Mouse (Mus musculus): Measurements from ENCODE around the gene Gpr183. TPM values are rescaled to one million over a fixed set of nuclear protein-coding genes. Genes with fewer than 3 reads are reported as not detected.

The Gpr183 gene
- polyA plus RNA-seq, 1 experiment from 2014 or later: 1.3 TPM

- no peak for ATAC-seq
- H3K9me3 ChIP-seq (ENCODE audit: control insufficient read depth, low read length): no peaks in the 10 kb centered on the region
These were observed 45.2 kb downstream of the Gpr183 start for GRCm38 (mm10) chr14:121919752-121920151.

GRCm38 (mm10) chr14:121918266-121918665 lies 46.7 kb downstream of the Gpr183 start:
- no peak for ATAC-seq
- H3K9ac ChIP-seq (replicated peaks; ENCODE audit: low read depth, low read length): no peak overlapping the region
- H3K27me3 ChIP-seq (replicated peaks; ENCODE audit: control insufficient read depth, insufficient read depth, low read length): no peaks in the 10 kb centered on the region
- 71% methylated on average over 3 of the region's 3 CpGs for WGBS
- H3K27ac ChIP-seq (ENCODE audit: low read length): no peak overlapping the region
- no peaks in the 10 kb centered on the region; the same call in 1 of the 2 replicates for H3K36me3 ChIP-seq (ENCODE audit: control insufficient read depth, insufficient read depth)
- H3K4me1 ChIP-seq (replicated peaks; ENCODE audit: control insufficient read depth, insufficient read depth, low read length): no peaks in the 10 kb centered on the region
- H3K4me3 ChIP-seq (replicated peaks; ENCODE audit: low read length): no peak overlapping the region
- H3K9me3 ChIP-seq (ENCODE audit: control insufficient read depth, low read length): no peaks in the 10 kb centered on the region
- H3K4me2 ChIP-seq (ENCODE audit: low read length): no peak overlapping the region

More at GRCm38 (mm10) chr14:121919752-121920151, 45.2 kb downstream of the Gpr183 start:
- 29% methylated on average over 3 of the region's 3 CpGs for WGBS
- Histone ChIP-seq H3K4me1 (replicated peaks; ENCODE audit: control insufficient read depth, insufficient read depth, low read length) (0 out of 2 replicates have a peak, but pooled peaks cover under 1% of the 10 kb centered on the region), H3K27me3 (replicated peaks; ENCODE audit: control insufficient read depth, insufficient read depth, low read length) (no peaks in the 10 kb centered on the region), H3K9ac (replicated peaks; ENCODE audit: low read depth, low read length) (no peak overlapping the region), H3K27ac (ENCODE audit: low read length) (no peak overlapping the region), H3K4me3 (replicated peaks; ENCODE audit: low read length) (no peak overlapping the region), H3K4me2 (ENCODE audit: low read length) (no peak overlapping the region), H3K36me3 (ENCODE audit: control insufficient read depth, insufficient read depth) (no peaks in the 10 kb centered on the region; the same call in 1 of the 2 replicates)

GRCm38 (mm10) chr14:121916311-121917094 lies 48.5 kb downstream of the Gpr183 start:
- H3K9me3 ChIP-seq (ENCODE audit: control insufficient read depth, low read length): no peaks in the 10 kb centered on the region
- 90% methylated on average over 6 of the region's 6 CpGs for WGBS
- no peak overlapping the region for H3K9ac ChIP-seq (replicated peaks; ENCODE audit: low read depth, low read length)
- no peak overlapping the region for H3K4me2 ChIP-seq (ENCODE audit: low read length)
- H3K27me3 ChIP-seq (replicated peaks; ENCODE audit: control insufficient read depth, insufficient read depth, low read length): no peaks in the 10 kb centered on the region
- H3K27ac ChIP-seq (ENCODE audit: low read length): no peak overlapping the region
- H3K4me1 ChIP-seq (replicated peaks; ENCODE audit: control insufficient read depth, insufficient read depth, low read length): no peaks in the 10 kb centered on the region
- peaks cover 1% of the 10 kb centered on the region; the same call in 1 of the 2 replicates for H3K36me3 ChIP-seq (ENCODE audit: control insufficient read depth, insufficient read depth)
- no peak for ATAC-seq
- H3K4me3 ChIP-seq (replicated peaks; ENCODE audit: low read length): no peak overlapping the region

- no peaks in the 10 kb centered on the region for H3K9me3 ChIP-seq (ENCODE audit: control insufficient read depth, low read length)
- no peak within 1 kb of the TSS for H3K9ac ChIP-seq (replicated peaks; ENCODE audit: low read depth, low read length)
- H3K4me2 ChIP-seq (ENCODE audit: low read length): no peak within 1 kb of the TSS
- ATAC-seq: no peak
- WGBS: 85% methylated on average over 8 of the region's 8 CpGs
- H3K4me1 ChIP-seq (replicated peaks; ENCODE audit: control insufficient read depth, insufficient read depth, low read length): no peaks in the 10 kb centered on the region
- peaks cover 2% of the 10 kb centered on the region; the same call in 1 of the 2 replicates for H3K36me3 ChIP-seq (ENCODE audit: control insufficient read depth, insufficient read depth)
- no peak within 1 kb of the TSS for H3K27ac ChIP-seq (ENCODE audit: low read length)
- no peak within 1 kb of the TSS for H3K4me3 ChIP-seq (replicated peaks; ENCODE audit: low read length)
- no peaks in the 10 kb centered on the region for H3K27me3 ChIP-seq (replicated peaks; ENCODE audit: control insufficient read depth, insufficient read depth, low read length)
These were observed 49.4 kb downstream of the Gpr183 start, which contains the start of gene Gpr18 for GRCm38 (mm10) chr14:121915621-121916020. Gpr18 (minus strand) TSS chr14:121915781.

GRCm38 (mm10) chr14:121915143-121915542 lies 49.9 kb downstream of the Gpr183 start:
- no peaks in the 10 kb centered on the region for H3K9me3 ChIP-seq (ENCODE audit: control insufficient read depth, low read length)
- H3K4me3 ChIP-seq (replicated peaks; ENCODE audit: low read length): no peak overlapping the region
- H3K27ac ChIP-seq (ENCODE audit: low read length): no peak overlapping the region
- 83% methylated on average over 5 of the region's 5 CpGs for WGBS
- ATAC-seq: no peak
- peaks cover 5% of the 10 kb centered on the region; the same call in 1 of the 2 replicates for H3K36me3 ChIP-seq (ENCODE audit: control insufficient read depth, insufficient read depth)
- H3K4me2 ChIP-seq (ENCODE audit: low read length): no peak overlapping the region
- H3K9ac ChIP-seq (replicated peaks; ENCODE audit: low read depth, low read length): no peak overlapping the region
- H3K4me1 ChIP-seq (replicated peaks; ENCODE audit: control insufficient read depth, insufficient read depth, low read length): no peaks in the 10 kb centered on the region
- no peaks in the 10 kb centered on the region for H3K27me3 ChIP-seq (replicated peaks; ENCODE audit: control insufficient read depth, insufficient read depth, low read length)

DNA sequence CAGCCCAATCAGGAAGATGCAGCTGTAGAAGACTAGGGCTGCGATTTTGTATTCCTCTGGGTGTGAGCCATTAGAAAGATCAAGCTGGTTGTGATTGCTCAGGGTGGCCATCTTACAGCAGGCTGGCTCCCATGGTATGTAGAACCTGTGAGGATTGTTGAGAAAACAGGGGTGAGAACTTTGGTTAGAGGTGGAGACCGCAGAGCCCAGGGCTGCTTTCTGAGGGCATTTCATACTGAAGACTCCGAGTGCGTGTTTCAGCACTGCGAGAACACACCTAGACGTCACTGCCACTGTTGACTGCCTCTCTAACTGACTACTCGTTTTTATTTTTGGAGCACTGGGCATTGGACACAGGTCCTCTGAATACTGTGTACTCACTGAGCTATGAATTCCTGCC lies 52.5 kb downstream of the Gpr183 start:
- Histone ChIP-seq H3K36me3 (ENCODE audit: control insufficient read depth, insufficient read depth) (peaks cover 17% of the 10 kb centered on the region), H3K4me1 (replicated peaks; ENCODE audit: control insufficient read depth, insufficient read depth, low read length) (no peaks in the 10 kb centered on the region), H3K4me2 (ENCODE audit: low read length) (no peak overlapping the region), H3K27me3 (replicated peaks; ENCODE audit: control insufficient read depth, insufficient read depth, low read length) (no peaks in the 10 kb centered on the region), H3K4me3 (replicated peaks; ENCODE audit: low read length) (no peak overlapping the region), H3K27ac (ENCODE audit: low read length) (no peak overlapping the region), H3K9ac (replicated peaks; ENCODE audit: low read depth, low read length) (no peak overlapping the region), H3K9me3 (ENCODE audit: control insufficient read depth, low read length) (no peaks in the 10 kb centered on the region)
- no peak for ATAC-seq
- WGBS: 93% methylated on average over 7 of the region's 7 CpGs

- ATAC-seq: no peak
- H3K4me2 ChIP-seq (ENCODE audit: low read length): no peak overlapping the region
- peaks cover 24% of the 10 kb centered on the region for H3K36me3 ChIP-seq (ENCODE audit: control insufficient read depth, insufficient read depth)
- no peaks in the 10 kb centered on the region for H3K9me3 ChIP-seq (ENCODE audit: control insufficient read depth, low read length)
- H3K27me3 ChIP-seq (replicated peaks; ENCODE audit: control insufficient read depth, insufficient read depth, low read length): no peaks in the 10 kb centered on the region
- H3K27ac ChIP-seq (ENCODE audit: low read length): no peak overlapping the region
- no peak overlapping the region for H3K9ac ChIP-seq (replicated peaks; ENCODE audit: low read depth, low read length)
- WGBS: 92% methylated on average over 6 of the region's 6 CpGs
- no peaks in the 10 kb centered on the region for H3K4me1 ChIP-seq (replicated peaks; ENCODE audit: control insufficient read depth, insufficient read depth, low read length)
- H3K4me3 ChIP-seq (replicated peaks; ENCODE audit: low read length): no peak overlapping the region
These were observed 55.1 kb downstream of the Gpr183 start for GRCm38 (mm10) chr14:121909868-121910267.

DNA sequence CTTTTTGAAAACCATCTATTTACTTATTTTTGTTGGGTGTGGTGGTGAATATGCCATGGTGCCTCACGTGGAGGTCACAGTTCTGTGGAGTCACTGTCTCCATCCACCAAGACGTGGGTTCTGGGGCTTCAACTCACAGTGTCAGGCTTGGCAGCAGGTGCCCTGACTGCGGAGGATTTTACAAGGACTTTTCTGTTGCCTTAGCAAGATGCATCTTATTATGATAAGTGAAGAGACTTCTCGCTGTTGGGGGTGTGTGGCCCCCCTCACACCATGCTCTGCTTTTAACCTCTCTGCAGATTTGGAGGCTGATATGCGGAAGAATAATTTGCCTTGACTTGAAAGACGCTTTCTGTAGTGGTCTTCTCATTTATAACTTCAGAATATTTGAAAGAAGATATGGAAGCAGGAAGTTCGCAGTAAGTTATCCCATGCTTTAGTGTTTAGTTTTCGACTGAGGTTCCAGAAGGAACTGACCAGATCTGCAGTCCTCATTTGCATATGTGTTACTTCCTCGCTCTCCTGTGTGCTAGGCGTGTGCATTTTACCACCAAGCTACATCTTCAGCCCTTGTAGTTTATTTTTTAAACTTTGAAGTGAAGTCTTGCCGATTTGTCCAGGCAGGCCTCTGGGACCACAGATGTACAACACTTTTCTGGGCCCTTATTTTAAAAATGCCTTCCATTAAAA lies 57.9 kb downstream of the Gpr183 start:
- no peak for ATAC-seq
- H3K27ac ChIP-seq (ENCODE audit: low read length): no peak overlapping the region
- H3K4me1 ChIP-seq (replicated peaks; ENCODE audit: control insufficient read depth, insufficient read depth, low read length): no peaks in the 10 kb centered on the region
- WGBS: 90% methylated on average over 11 of the region's 11 CpGs
- no peak overlapping the region for H3K9ac ChIP-seq (replicated peaks; ENCODE audit: low read depth, low read length)
- H3K36me3 ChIP-seq (ENCODE audit: control insufficient read depth, insufficient read depth): peaks cover 24% of the 10 kb centered on the region
- H3K9me3 ChIP-seq (ENCODE audit: control insufficient read depth, low read length): no peaks in the 10 kb centered on the region
- no peak overlapping the region for H3K4me2 ChIP-seq (ENCODE audit: low read length)
- no peaks in the 10 kb centered on the region for H3K27me3 ChIP-seq (replicated peaks; ENCODE audit: control insufficient read depth, insufficient read depth, low read length)
- no peak overlapping the region for H3K4me3 ChIP-seq (replicated peaks; ENCODE audit: low read length)

DNA sequence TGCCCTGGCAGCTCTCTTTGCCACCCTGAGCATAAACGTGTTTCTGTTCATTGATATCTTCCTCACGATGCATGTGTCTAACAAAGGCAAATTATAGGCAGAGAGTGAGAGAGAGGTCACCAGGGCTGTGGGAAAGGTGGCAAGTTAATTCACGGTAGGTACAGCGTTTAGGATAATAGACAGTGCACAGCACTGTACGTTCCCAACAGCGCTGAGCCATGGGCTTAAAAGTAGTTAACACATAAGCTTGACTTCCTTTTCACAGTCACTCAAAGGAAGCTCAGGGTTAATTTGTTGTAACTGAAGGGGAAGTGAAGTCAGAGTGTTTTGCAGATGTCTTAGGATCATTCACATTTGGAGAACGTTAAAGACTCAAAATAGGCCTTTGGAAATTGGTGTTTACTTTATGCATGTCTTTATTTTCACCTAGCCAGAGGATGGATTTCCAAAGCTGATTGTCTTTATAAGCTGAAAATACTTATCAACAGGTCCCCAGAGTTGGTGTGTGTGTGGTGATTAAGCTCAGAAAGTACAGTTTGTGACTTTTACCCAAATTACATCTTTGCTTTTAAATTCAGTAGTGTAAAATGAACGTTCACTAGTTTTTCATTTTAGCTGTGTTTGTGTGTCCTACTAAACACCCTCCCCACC lies 58.5 kb downstream of the Gpr183 start:
- 87% methylated on average over 8 of the region's 8 CpGs for WGBS
- peaks cover 22% of the 10 kb centered on the region for H3K36me3 ChIP-seq (ENCODE audit: control insufficient read depth, insufficient read depth)
- H3K9ac ChIP-seq (replicated peaks; ENCODE audit: low read depth, low read length): no peak overlapping the region
- no peak overlapping the region for H3K4me2 ChIP-seq (ENCODE audit: low read length)
- H3K9me3 ChIP-seq (ENCODE audit: control insufficient read depth, low read length): no peaks in the 10 kb centered on the region
- H3K4me1 ChIP-seq (replicated peaks; ENCODE audit: control insufficient read depth, insufficient read depth, low read length): no peaks in the 10 kb centered on the region
- H3K27me3 ChIP-seq (replicated peaks; ENCODE audit: control insufficient read depth, insufficient read depth, low read length): no peaks in the 10 kb centered on the region
- ATAC-seq: no peak
- H3K27ac ChIP-seq (ENCODE audit: low read length): no peak overlapping the region
- no peak overlapping the region for H3K4me3 ChIP-seq (replicated peaks; ENCODE audit: low read length)

Measured in forebrain, embryonic 16.5 days (tissue).